Mouse (Mus musculus) CH12.LX (cell line): ENCODE data around the gene Usp5.

ENCODE experiments used
- CTCF ChIP-seq, 2 experiments: IDR thresholded peaks in 1 of 2; conservative IDR thresholded peaks in 1 of 2; 2 replicates each; pipeline ENCODE4 v1.5.1; 2011 to 2012; ENCODE audit warnings: low read depth in 2 of 2, low read length in 2 of 2, improper control_type of control experiment in 1 of 2, inconsistent platforms in 1 of 2, mild to moderate bottlenecking in 1 of 2, moderate library complexity in 1 of 2
- E2F4 ChIP-seq: IDR thresholded peaks from 2 replicates; pipeline ENCODE4 v1.6.1; 2011; ENCODE audit warnings: low read depth, low read length, improper control_type of control experiment; ENCODE audit not compliant: insufficient replicate concordance
- IRF4 ChIP-seq: IDR thresholded peaks from 2 replicates; pipeline ENCODE4 v1.6.1; 2014; ENCODE audit warnings: low read depth, mild to moderate bottlenecking, inconsistent platforms, low read length, improper control_type of control experiment
- MAFK ChIP-seq: IDR thresholded peaks from 2 replicates; pipeline ENCODE4 v1.6.1; 2011; ENCODE audit warnings: low read length, improper control_type of control experiment; ENCODE audit not compliant: insufficient replicate concordance
- MXI1 ChIP-seq: IDR thresholded peaks from 2 replicates; pipeline ENCODE4 v1.6.1; 2011; ENCODE audit warnings: mild to moderate bottlenecking, low read depth, low read length, improper control_type of control experiment
- SIN3A ChIP-seq: IDR thresholded peaks from 2 replicates; pipeline ENCODE4 v1.6.1; 2012; ENCODE audit warnings: low read length, improper control_type of control experiment, inconsistent platforms
- USF1 ChIP-seq: IDR thresholded peaks from 2 replicates; pipeline ENCODE4 v1.6.1; 2014; ENCODE audit warnings: low read depth, mild to moderate bottlenecking, inconsistent platforms, low read length, improper control_type of control experiment

GRCm38 (mm10) chr6:124820891-124821290 is 8.4 kb downstream of the Usp5 start:
- TF ChIP-seq CTCF (conservative IDR thresholded peaks at IDR 0.05 in 1 of 2, IDR thresholded peaks at IDR 0.05 in 1 of 2; ENCODE audit: low read depth in 2 of 2, low read length in 2 of 2) = no peak
- TF ChIP-seq IRF4 = no peak
- TF ChIP-seq SIN3A = no peak
- TF ChIP-seq USF1 = no peak
- no peak for TF ChIP-seq E2F4
- TF ChIP-seq MAFK = no peak
- no peak for TF ChIP-seq MXI1
